Mouse (Mus musculus): ENCODE measurements around the gene Sema7a.
A peak's percentile ranks its signal among the peaks of the same experiment; 100 is the strongest.

The Sema7a gene

DNA sequence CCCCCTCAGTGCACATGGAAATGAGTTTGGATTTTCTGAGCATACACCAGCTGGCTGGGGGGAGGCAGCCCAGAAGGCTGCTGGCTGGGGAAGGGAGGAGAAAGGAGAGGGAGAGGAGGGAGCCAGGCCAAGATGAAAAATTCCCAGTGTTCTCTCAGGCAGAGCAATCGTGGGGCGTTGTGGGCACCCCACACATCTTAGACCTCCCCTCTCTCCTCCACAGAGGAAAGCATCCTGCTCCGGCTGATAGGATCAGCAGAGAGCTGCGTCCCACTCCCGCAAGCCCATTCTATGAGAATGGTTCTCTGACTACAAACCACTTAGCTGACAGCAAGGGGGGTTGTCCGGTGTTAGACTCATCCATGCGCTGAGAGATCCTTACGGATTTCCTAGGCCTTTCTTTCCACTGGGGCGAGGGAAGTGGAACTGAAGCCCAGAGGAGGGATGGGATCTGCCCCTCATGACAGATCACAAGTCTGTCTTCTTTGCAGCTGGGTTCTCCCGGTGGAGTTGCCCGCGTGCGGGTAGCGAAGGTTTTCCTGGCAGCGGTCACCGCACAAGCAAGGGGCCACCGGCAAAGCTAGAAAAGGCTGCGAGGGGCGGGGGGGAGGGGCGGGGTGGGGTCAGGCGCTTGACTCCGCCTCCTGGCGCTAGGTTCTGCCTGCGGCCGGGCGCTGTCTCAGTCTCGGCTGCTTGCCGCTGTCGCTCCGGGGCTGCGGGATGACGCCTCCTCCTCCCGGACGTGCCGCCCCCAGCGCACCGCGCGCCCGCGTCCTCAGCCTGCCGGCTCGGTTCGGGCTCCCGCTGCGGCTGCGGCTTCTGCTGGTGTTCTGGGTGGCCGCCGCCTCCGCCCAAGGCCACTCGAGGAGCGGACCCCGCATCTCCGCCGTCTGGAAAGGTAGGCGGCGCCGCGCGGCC is at the start of gene Sema7a:
TSS of gene Sema7a (plus strand) at position 682 of the 918 bp plus-strand sequence.
- DNase-seq (ENCODE audit: extremely low spot score, low spot score) = peak; percentile 81

DNA sequence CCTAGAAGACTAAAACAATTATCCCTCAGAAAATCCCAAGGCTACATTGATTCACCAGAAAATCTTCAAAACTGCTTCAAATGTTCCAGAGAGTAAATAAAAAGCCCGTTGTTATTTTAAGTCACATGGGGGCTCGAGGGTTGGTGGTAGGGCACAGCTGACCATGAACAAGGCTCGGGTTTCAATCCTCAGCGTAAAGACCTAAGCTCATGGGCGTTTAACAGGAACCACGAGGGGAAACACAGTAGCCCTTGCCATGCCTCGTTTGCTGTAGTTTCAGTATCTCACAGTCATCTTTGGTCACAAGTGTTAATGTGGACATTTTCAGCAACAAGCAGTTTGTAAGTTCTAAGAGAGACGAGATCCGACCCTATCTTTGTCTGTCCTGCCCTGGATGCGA is 39.4 kb upstream of the Sema7a start:
- no peak for DNase-seq (ENCODE audit: extremely low spot score, low spot score)

DNA sequence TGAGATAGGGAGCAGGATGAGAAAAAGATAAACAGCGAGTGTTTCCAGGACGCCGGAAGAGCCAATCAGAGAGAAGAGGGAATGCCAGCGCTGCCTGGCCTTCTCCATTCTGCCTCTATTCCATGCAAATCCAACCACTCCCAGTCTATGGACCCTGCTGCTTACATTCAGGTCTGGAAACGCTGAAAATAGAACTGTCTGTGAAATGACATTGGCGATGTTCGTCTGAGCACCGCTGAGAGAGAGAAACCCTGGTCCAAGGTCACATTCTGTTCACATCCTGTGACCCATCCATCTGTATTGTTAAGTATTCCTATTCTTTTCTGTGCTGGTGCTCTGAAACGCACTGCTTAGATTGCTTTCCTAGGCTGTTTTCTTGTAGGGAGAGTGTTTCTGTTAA is 38.7 kb upstream of the Sema7a start:
- no peak for DNase-seq (ENCODE audit: extremely low spot score, low spot score)

DNA sequence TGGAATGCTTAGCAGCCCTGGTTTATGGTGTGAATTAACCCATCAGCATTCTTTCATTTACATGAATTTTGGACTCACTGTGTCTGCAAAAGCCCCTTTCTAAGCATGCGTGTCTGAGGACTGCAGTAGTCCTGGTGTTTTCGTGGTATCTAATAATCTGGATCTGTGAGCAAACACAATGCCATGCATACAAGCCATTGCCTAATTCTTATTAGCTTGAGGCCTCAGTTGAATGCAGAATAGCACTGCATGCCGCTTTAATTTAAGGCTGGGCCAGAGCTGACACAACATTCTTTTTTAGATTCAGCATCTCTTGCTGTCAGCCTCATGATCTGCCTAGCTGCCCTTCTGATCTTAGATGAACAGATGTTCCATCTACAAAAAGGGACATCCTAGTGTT is 38.3 kb upstream of the Sema7a start:
- no peak for DNase-seq (ENCODE audit: extremely low spot score, low spot score)

DNA sequence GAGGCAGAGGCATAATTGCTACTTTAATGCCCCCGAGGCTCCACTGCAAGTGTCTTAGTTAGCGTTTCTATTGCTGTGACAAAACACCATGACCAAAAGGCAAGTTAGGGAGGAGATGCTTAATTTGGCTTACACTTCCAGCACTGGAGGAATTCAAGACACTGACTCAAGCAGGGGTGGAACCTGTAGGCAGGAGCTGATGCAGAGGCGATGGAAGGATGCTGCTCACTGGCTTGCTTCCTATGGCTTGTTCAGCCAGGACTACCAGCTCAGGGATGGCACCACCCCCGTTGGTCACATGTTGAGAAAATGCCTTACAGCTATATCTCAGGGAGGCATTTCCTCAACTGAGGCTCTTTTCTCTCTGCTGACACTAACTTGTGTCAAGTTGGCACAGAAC is 37.8 kb upstream of the Sema7a start:
- DNase-seq (ENCODE audit: extremely low spot score, low spot score) = no peak

DNA sequence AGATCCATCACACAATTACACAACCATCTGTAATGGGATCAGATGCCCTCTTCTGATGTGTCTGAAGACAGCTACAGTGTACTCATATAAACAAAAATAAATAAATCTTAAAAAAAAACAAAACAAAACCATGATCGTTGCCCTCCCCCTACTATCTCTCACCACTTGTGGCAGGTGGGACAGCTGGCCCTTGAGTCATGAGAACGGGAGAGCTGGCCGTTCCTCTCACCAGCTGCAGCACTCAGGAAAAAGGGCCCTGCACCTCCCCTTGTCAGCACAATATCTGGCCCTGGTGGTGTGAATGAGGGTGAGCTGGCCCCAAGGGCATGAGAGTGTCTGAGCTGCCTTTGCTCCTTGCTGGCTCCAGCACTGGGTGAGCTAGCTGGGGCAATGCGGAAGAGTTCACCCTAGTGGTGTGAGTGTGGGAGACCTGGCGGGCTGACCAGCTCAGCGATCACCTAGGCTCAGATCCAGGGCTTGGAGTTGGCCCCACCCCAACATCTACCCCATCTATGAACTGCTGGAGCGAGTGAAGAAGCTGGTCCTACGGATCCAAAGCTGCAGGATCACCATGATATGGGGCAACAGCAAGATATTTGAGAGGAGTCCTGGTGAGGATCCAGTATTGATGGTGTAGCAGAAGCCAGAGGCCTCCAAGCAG is 36.2 kb upstream of the Sema7a start:
- DNase-seq (ENCODE audit: extremely low spot score, low spot score) = no peak

DNA sequence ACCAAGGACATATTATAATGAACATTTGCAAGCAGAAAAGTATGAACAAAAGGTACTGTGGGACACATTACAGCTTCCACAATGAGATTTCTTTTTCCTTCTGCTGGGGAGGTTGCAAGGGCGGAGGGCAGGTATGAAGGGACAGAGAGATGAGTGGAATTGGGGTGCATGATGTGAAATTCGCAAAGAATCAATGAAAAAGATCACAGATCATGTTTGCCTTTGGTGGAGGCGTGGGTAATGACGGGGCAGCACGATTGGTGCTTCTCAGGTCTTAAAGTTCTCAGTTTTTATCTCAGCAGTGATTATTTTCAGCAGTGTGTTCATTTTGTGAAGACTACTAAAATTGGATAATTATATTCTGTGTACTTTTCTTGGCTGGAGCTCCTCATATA is 35.7 kb upstream of the Sema7a start:
- DNase-seq (ENCODE audit: extremely low spot score, low spot score) = no peak

DNA sequence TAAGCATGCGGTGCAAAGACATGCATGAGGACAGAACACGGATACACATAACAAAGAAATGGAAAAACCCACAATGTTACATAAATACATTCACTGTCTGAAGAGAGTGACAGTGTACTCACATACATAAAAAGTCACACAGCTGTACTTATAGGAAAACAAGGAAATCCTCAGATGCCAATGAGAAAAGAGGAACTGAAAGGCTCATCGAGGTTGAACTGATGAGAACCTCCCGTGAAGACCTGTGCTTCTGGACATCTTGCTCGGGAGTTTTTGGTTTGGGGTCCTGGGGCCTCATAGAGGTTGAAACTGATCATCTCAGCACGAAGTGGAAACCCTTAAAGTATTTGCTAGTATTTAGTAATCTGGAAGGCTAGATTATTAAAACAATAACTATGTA is 32.7 kb upstream of the Sema7a start:
- no peak for DNase-seq (ENCODE audit: extremely low spot score, low spot score)

DNA sequence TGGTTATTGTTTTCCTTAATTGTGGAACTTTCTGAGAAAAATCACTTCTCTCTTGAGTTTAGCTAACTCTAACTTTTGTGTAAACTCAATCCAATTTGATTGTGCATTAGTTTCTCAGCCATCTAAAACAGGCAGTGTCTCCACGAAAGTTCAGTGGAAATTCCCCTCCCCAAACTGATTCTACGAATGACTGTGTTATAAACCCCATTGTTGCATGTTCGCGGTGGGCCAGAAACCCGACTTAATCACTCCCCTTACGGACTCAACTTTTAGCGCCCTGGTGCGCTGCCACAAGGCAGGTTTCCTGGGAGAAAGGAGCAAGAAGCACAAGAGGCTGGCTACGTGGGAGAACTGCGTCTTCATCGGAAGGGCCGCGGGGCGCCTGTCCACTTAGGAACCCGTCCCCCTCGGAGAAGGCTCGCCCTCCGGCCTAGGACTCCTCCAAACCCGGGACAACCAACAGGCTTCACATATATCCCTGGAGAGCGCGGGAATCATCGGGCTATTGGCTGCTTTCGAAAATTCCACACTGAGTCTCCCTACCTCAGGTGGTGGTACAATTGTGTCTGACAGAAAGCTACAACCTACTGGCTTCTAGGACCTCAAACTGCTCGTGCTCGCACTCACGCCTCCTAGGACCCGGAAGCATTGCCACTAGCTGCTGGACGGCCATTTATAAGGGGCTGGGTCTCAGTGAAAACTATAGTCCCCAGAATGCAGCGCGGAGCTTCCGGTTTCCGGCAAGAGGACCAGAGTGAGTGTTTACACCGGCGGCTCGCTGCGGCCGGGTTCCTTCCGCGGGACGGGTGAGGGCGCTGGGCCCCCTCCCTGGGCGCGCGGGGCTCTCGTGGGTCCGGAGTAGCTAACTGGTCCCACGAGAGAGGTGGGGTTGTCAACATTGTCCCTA is 29.4 kb upstream of the Sema7a start, which contains the start of gene Ubl7:
TSS of gene Ubl7 (plus strand) at position 726 of the 907 bp plus-strand sequence.
- peak; percentile 88 for DNase-seq (ENCODE audit: extremely low spot score, low spot score)

DNA sequence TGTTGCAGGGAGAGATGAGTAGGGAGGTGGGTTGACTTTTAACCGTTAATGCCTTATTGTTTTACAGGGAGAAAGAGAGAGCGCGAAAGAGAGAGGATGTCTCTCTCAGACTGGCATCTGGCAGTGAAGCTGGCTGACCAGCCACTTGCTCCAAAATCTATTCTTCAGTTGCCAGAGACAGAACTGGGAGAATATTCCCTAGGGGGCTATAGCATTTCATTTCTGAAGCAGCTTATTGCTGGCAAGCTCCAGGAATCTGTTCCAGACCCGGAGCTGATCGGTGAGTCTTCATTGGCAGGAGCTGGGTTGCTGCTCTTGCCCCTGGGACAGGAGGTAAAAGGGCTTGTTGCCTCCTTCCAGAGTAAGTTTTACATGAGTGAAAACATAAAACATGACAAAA is 27.3 kb upstream of the Sema7a start:
- no peak for DNase-seq (ENCODE audit: extremely low spot score, low spot score)

DNA sequence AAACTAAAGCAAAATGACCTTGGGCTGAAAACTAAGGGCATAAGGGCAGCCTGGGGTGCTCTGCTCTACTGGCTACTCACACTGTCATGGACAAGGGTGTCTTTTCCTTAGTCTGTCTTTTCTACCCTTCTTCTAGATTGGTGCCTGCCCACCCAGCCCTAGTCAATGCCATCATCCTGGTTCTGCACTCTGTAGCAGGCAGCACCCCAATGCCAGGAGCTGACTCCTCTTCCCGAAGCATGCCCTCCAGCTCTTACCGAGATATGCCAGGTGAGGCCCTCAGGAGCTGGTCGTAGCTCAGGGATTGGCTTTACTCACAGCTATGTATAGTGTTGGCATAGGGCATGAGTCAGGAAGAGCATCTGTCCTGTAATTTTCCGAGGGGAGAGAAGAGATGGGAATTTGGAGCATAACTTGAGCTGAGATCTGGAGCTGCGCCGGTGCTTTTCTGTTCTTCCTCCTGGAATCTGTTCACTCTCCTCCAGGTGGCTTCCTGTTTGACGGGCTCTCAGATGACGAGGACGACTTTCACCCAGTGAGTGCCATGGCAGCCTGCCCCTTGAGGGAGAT is 18.3 kb upstream of the Sema7a start:
- no peak for DNase-seq (ENCODE audit: extremely low spot score, low spot score)

DNA sequence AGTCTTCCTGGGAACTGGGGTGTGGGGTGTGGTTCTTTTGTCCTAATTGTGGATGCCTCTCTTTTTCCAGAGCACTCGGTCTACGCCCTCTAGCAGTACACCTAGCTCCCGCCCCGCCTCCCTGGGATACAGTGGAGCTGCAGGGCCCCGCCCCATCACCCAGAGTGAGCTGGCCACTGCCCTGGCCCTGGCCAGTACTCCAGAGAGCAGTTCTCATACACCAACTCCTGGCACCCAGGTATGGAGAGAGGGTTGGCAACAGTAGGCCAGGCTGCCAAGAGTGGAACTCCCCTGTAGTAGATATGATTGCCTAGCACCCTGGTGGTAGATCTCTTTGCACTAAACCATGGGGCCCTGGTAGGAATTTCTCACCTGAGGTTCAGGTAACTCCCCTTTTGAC is 17.5 kb upstream of the Sema7a start:
- DNase-seq (ENCODE audit: extremely low spot score, low spot score) = no peak

DNA sequence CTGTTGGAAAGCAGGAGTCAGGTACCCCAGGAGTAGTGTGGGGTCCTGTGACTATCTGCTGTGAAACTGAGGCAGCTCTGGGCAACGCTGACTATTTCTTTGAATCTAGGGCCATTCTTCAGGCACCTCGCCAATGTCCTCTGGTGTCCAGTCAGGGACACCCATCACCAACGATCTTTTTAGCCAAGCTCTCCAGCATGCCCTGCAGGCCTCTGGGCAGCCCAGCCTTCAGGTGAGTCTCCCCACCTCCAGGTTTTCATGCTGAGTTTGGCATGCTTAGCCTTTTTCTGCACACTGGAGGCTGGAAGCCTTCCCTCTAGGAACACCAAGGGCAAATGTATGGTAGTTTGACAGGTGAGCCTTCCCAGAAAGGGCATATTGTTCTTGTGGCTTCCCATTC is 16.9 kb upstream of the Sema7a start:
- DNase-seq (ENCODE audit: extremely low spot score, low spot score) = no peak

DNA sequence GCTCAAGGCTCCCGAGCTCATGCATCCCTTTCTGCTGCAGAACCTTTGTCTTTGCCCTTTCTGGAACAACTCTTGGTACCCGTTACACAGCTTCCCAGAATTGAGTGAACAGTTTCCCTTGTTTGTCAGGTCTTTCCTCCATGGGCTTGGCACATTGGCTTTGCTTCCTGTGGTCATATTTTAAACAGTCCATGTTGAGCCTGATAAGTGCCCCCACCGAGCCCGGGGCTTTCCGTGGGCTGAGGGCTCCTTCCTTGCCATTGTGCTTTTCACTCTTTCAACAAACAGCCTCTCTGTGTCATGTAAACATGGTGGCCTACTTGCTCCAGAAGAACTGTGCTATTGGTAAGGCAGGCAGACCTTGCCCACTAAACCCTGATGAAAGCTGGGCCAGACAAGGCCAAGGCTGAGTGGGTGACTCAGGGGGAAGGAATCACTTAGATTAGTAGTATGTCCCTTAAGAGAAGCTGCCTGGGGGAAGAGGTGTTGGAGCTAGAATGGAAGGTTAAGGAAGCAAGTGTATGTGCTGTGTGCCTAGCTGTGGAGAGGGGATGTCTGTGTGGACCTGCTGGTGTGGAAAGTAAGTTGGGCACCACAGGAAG is 8.6 kb upstream of the Sema7a start:
- no peak for DNase-seq (ENCODE audit: extremely low spot score, low spot score)

DNA sequence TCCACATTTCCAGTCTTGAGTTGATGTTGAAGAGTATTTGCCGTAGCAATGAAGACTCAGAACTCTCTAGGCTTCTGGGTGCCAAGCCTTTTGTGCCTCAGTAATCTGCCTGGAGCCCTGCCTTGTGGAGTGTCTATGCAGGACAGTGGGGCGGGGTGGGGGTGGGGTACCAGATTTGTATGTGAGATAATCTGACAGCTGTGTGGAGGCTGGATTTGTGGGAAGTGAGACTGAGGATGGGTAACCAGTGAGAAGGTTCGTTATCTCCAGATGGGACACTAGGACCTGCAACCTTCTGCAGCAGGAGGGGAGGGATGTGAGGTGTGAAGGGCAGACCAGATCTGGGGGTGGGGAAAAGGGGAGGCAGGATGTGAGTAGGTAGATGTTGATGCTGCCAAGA is 7.7 kb upstream of the Sema7a start:
- DNase-seq (ENCODE audit: extremely low spot score, low spot score) = no peak

DNA sequence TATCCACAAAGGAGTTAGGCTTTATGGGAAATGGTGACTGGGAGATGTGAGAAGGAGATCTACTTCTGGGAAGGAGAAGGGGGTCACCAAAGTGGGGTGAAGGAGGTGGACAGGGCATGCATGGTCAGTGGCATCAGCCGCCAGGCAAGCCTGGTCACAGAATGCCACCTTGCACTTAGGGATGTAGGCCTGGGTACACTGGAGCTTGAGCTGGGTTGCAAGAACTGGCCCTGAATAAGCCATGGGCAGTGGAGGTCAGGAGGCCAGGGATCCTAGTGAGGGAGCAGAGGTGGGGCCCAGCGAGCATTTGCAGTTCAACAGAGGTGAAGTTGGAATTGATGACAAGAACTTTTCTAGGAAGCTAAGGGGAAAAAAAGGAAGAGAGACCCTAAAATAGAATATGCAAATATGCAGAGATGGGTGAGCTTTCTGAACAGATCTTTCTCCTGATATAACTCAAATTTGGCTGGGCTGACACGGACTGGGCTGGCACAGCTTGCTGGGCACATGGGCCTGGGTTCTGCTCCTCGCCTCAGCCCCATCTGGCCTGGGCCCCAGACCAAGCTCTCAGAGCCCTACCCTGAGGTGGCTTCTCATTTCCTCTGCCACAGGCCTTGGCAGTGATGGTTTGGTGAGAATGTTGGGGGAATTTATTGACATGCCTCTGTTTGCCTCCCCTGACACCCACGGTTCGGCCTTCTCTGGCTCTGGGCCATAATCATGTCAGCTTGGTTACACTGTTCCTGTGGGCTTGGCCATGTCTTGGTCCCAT is 6.9 kb upstream of the Sema7a start:
- DNase-seq (ENCODE audit: extremely low spot score, low spot score) = no peak

DNA sequence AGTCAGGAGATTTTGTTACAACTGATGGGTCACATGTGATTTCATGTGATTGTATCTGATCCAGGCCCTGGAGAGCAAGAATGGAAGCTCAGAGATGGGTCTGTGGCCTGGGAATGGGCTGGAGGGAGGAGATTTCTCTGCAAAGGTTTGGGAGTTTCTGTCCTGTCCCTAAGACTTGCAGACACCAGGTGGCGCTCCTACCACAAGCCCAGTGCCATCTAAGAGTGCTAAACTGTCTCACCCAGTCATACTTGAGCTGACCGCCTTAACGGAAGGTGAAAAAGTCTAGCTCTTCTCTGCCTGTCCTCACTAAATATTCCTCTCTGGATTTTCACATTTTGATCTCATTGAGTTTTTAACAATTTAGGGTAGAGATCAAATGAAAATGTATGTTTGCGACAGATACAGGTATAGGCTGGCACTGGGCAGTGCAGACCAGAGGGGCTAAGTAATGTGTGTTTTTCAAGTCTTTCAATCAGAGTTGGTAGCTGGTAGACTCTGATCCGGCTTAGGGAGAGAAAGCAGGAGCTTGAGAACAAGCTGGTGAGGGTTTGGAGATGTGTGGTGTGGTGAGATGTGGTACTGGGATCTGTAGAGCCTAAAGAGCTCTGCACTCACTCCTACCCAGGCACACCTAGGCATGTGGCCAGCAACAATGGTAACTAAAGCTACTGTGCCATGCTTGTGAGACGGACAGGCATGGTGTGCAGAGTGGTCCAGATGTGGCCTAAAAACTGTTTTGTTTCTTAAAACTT is 4.1 kb upstream of the Sema7a start:
- peak; percentile 74 for DNase-seq (ENCODE audit: extremely low spot score, low spot score)

DNA sequence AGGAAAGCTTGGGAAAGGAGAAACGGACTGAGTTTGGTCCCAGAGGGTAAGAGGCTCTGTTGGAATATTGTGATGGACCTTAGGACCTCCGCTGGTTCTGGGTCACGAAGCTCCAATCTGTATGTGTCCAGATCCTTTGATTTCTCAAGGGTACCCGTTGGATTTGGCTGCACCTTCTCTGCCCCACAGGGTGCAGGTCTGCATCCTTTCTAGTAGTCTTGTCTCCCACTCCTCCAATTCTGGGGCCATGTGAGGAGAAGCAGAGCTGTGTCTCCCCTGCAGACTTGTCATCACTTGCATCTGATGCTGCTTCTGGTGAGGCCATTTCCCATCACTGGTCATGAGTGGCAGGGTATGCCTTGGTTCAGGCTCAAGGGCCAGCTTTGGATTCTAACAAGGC is 2.7 kb upstream of the Sema7a start:
- no peak for DNase-seq (ENCODE audit: extremely low spot score, low spot score)

DNA sequence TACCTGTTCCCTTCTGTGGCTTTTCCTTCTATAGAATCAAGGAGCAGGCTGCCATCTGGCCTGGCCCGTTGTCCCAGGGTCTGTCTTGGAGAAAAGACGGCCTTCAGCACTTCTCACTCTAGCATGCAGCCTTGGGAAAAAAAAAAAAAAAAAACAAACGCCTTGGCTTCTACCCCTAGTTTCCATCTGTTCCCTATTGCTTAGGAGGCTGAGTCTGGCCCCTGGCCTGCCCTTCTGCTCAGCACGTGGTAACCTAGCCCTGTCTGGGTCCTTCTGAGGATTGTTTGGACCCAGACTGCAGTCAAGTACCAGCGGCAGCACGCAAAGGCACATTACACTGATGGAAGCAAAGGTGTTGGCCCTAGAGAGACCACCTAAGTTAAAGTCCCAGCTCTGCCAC is 2.3 kb upstream of the Sema7a start:
- no peak for DNase-seq (ENCODE audit: extremely low spot score, low spot score)
